Mouse (Mus musculus): ENCODE results near the gene Mark3.

- no peak for TF ChIP-seq POLR2A (IDR thresholded peaks at IDR 0.05; ENCODE audit: low read depth, low read length)
- TF ChIP-seq CTCF (conservative IDR thresholded peaks at IDR 0.05; ENCODE audit: insufficient read depth, insufficient read length, low read depth, low read length), result no peak
Observed at GRCm38 (mm10) chr12:111703301-111703700, 129.0 kb downstream of the Mark3 start.
